In the genomic region with DNA sequence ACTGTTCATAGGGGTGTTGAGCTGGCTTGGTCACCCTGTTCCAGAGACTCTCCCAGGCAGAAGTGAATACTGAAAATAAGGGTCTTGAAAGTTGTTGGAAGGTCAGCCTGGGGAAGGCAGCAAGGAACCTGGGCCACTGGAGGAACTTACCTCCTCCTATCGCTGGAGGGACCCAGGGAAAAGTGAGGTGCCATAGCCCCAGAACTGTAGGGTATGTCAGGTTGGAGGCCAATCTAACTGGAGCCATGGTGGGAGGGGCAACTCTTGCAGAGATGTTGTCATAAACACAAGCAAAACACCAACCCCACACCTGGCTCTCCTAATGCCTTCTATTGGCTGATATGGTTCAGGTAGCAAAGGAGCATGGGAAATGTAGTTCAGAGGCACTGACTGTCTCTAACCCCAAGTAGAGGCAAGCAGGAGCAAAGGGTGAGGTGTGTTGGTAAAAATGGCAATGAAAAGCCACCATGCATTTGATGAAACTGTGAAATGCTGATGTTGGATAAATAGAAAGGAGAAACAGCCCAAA, we compare ENCODE assay signal across 26 mouse cellular contexts. TPM values are rescaled to one million over a fixed set of nuclear protein-coding genes. Genes with fewer than 3 reads are reported as not detected.
DNase-seq lines count a peak whose midpoint lies in the region; ATAC-seq and TF ChIP-seq lines count a peak whose summit lies in the region.
"Had no signal": no experiment of that assay in that cellular context is flagged by ENCODE, and none has a peak within 500 bp of the region (broad histone marks: within the 10 kb centered on the region; RNA-seq: fewer than 3 reads in every experiment).

No protein-coding gene starts in this region.

- TF ChIP-seq POLR2A in liver, adult 2 months (IDR thresholded peaks at IDR 0.05; ENCODE audit: extremely low read depth, insufficient read depth, low read length): no peak

- H3K36me3 ChIP-seq in forebrain, embryonic 10.5 days (replicated peaks): peaks cover 15% of the 10 kb centered on the region
- no peaks in the 10 kb centered on the region for H3K36me3 ChIP-seq in forebrain, embryonic 14.5 days (ENCODE audit: control insufficient read depth, insufficient read depth, low read length)
- H3K36me3 ChIP-seq in liver, adult 2 months (ENCODE audit: control insufficient read depth, insufficient read depth, low read length): no peaks in the 10 kb centered on the region
- no peaks in the 10 kb centered on the region for H3K36me3 ChIP-seq in liver, embryonic 12.5 days
- no peaks in the 10 kb centered on the region for H3K36me3 ChIP-seq in ES-E14 (ENCODE audit: control insufficient read depth, insufficient read depth, low read length, poor library complexity, severe bottlenecking)
- H3K36me3 ChIP-seq: embryonic facial prominence, embryonic 12.5 days; embryonic facial prominence, embryonic 15.5 days; G1E; heart, embryonic 12.5 days; heart, embryonic 15.5 days; hindbrain, embryonic 15.5 days had no signal

- peaks cover 70% of the 10 kb centered on the region for H3K4me1 ChIP-seq in forebrain, embryonic 10.5 days
- peaks cover 12% of the 10 kb centered on the region for H3K4me1 ChIP-seq in forebrain, embryonic 14.5 days (ENCODE audit: control insufficient read depth, insufficient read depth, low read length)
- H3K4me1 ChIP-seq in liver, adult 2 months (ENCODE audit: control insufficient read depth, insufficient read depth, low read length): peaks cover 10% of the 10 kb centered on the region
- H3K4me1 ChIP-seq in liver, embryonic 12.5 days: 0 out of 2 replicates have a peak, but pooled peaks cover 6% of the 10 kb centered on the region
- peaks cover 3 to 25% of the 10 kb centered on the region in 2 experiments; a peak in 1 of 4 replicates for H3K4me1 ChIP-seq in ES-E14 (ENCODE audit: control insufficient read depth in 2 of 2, insufficient read depth in 2 of 2, low read length in 2 of 2, poor library complexity in 1 of 2)

- WGBS in forebrain, embryonic 10.5 days: 88% methylated on average over 1 of the region's 1 CpGs
- WGBS in forebrain, embryonic 14.5 days: 100% methylated on average over 1 of the region's 1 CpGs
- 79% methylated on average over 1 of the region's 1 CpGs for WGBS in liver, adult 2 months
- 74% methylated on average over 1 of the region's 1 CpGs for WGBS in liver, embryonic 12.5 days (ENCODE audit: insufficient replicate concordance)

- H3K27me3 ChIP-seq in forebrain, embryonic 10.5 days (ENCODE audit: poor library complexity, severe bottlenecking): peaks cover 35% of the 10 kb centered on the region
- H3K27me3 ChIP-seq in forebrain, embryonic 14.5 days (replicated peaks; ENCODE audit: control insufficient read depth, insufficient read depth, low read length): no peaks in the 10 kb centered on the region
- peaks cover 4% of the 10 kb centered on the region for H3K27me3 ChIP-seq in liver, adult 2 months (ENCODE audit: control insufficient read depth, insufficient read depth, low read length)
- H3K27me3 ChIP-seq in liver, embryonic 12.5 days (replicated peaks): peaks cover 52% of the 10 kb centered on the region
- H3K27me3 ChIP-seq: Patski had no signal

- H3K4me2 ChIP-seq in forebrain, embryonic 14.5 days (ENCODE audit: low read length): no peak overlapping the region
- H3K4me2 ChIP-seq in liver, embryonic 12.5 days: no peak overlapping the region
- H3K4me2 ChIP-seq: embryonic facial prominence, embryonic 12.5 days; embryonic facial prominence, embryonic 15.5 days; forebrain, embryonic 12.5 days; heart, embryonic 12.5 days; heart, embryonic 15.5 days; hindbrain, embryonic 15.5 days had no signal

- peak overlapping the region; percentile 76 for H3K27ac ChIP-seq in forebrain, embryonic 10.5 days
- no peak overlapping the region for H3K27ac ChIP-seq in forebrain, embryonic 14.5 days (ENCODE audit: low read depth, low read length)
- H3K27ac ChIP-seq in liver, adult 2 months (replicated peaks; ENCODE audit: insufficient read depth, low read depth, low read length): peak overlapping the region; percentile 97
- H3K27ac ChIP-seq in liver, embryonic 12.5 days: no peak overlapping the region
- H3K27ac ChIP-seq in ES-E14 (ENCODE audit: insufficient read depth, low read depth, low read length, poor library complexity, severe bottlenecking): no peak overlapping the region
- H3K27ac ChIP-seq: embryonic facial prominence, embryonic 12.5 days; embryonic facial prominence, embryonic 15.5 days; heart, embryonic 15.5 days; hindbrain, embryonic 15.5 days had no signal

- no peak overlapping the region for H3K4me3 ChIP-seq in forebrain, embryonic 10.5 days
- no peak overlapping the region for H3K4me3 ChIP-seq in forebrain, embryonic 14.5 days (ENCODE audit: low read depth, low read length)
- no peak overlapping the region for H3K4me3 ChIP-seq in liver, adult 2 months (ENCODE audit: insufficient read depth, low read depth, low read length)
- H3K4me3 ChIP-seq in liver, embryonic 12.5 days: no peak overlapping the region
- H3K4me3 ChIP-seq in ES-E14 (ENCODE audit: insufficient read depth in 1 of 2, low read depth in 1 of 2, low read length in 2 of 2, poor library complexity in 1 of 2, severe bottlenecking in 1 of 2): no peak overlapping the region
- H3K4me3 ChIP-seq: embryonic facial prominence, embryonic 12.5 days; embryonic facial prominence, embryonic 15.5 days; forebrain, embryonic 12.5 days; heart, embryonic 12.5 days; heart, embryonic 15.5 days; hindbrain, embryonic 15.5 days had no signal

- in situ Hi-C loops in ES-E14 (cut with MboI; ENCODE audit: low sequenced_read_pairs in 2 of 2, unreplicated experiment in 2 of 2): no loop called here

- no peaks in the 10 kb centered on the region for H3K79me2 ChIP-seq in liver, adult 2 months (ENCODE audit: control insufficient read depth, insufficient read depth, low read length)

- DNase-seq in forebrain, embryonic 10.5 days (ENCODE audit: extremely low spot score, low spot score): no peak
- DNase-seq in forebrain, embryonic 14.5 days (ENCODE audit: low spot score): no peak
- peak; percentile 88 for DNase-seq in liver, adult 2 months (ENCODE audit: extremely low read depth, low read depth, low spot score)
- DNase-seq in ES-E14 (ENCODE audit: low read depth, low spot score): no peak
- no peak for DNase-seq in adrenal gland, adult (ENCODE audit: inconsistent age in 2 of 2, low spot score in 1 of 2)
- DNase-seq: adrenal gland, adult 8-10 months; adrenal gland, postnatal 25 days; cerebellum, adult 18-20 months; cerebellum, adult 9-10 months; cerebellum, postnatal 14 days; gastrocnemius, postnatal 10 days; gastrocnemius, postnatal 36 days; heart, postnatal 10 days; heart, postnatal 36 days had no signal

- ATAC-seq in forebrain, embryonic 14.5 days: no peak
- ATAC-seq in liver, embryonic 12.5 days: no peak
- ATAC-seq: forebrain, embryonic 16.5 days; intestine, postnatal 0 days; Patski had no signal

- H3K9me3 ChIP-seq in forebrain, embryonic 10.5 days: no peaks in the 10 kb centered on the region
- H3K9me3 ChIP-seq in forebrain, embryonic 14.5 days (replicated peaks; ENCODE audit: control insufficient read depth, low read length): no peaks in the 10 kb centered on the region
- no peaks in the 10 kb centered on the region for H3K9me3 ChIP-seq in liver, embryonic 12.5 days (replicated peaks)
- H3K9me3 ChIP-seq in ES-E14 (ENCODE audit: control insufficient read depth, insufficient read depth, low read depth, low read length): no peaks in the 10 kb centered on the region
- H3K9me3 ChIP-seq: embryonic facial prominence, embryonic 12.5 days; embryonic facial prominence, embryonic 15.5 days; forebrain, embryonic 12.5 days; heart, embryonic 12.5 days; heart, embryonic 15.5 days; hindbrain, embryonic 15.5 days had no signal

- no peak for TF ChIP-seq CTCF in liver, adult 2 months (IDR thresholded peaks at IDR 0.05; ENCODE audit: low read depth, low read length)

- H3K9ac ChIP-seq in forebrain, embryonic 14.5 days (ENCODE audit: low read length): no peak overlapping the region
- H3K9ac ChIP-seq in liver, adult 2 months (ENCODE audit: low read depth, low read length): peak overlapping the region; percentile 33
- no peak overlapping the region for H3K9ac ChIP-seq in liver, embryonic 12.5 days
- H3K9ac ChIP-seq in ES-E14 (ENCODE audit: insufficient read depth, low read depth, low read length, poor library complexity, severe bottlenecking): no peak overlapping the region
- H3K9ac ChIP-seq: embryonic facial prominence, embryonic 12.5 days; embryonic facial prominence, embryonic 15.5 days; forebrain, embryonic 12.5 days; heart, embryonic 12.5 days; heart, embryonic 15.5 days; hindbrain, embryonic 15.5 days had no signal

TF ChIP-seq in ES-E14, 5 proteins besides CTCF, POLR2A, EP300 and RAD21 (continues in another document):
- no peak for TF ChIP-seq CHD2 (IDR thresholded peaks at IDR 0.05; ENCODE audit: low read depth, low read length)

RNA-seq across cellular contexts. Expression of gene Hhipl1, which starts 7.2 kb away (rescaled TPM):
- 2.8 and 3.4 TPM in 2 replicates for polyA plus RNA-seq in forebrain, embryonic 10.5 days (2016; fragmentation: Nextera tagmentation; extraction: Ambion mirVana)
- polyA plus RNA-seq in forebrain, embryonic 14.5 days (2014; fragmentation: Nextera tagmentation; extraction: Ambion mirVana): 1.0 and 1.4 TPM in 2 replicates
- 0.20 and 0.55 TPM in 2 replicates for total RNA-seq in liver, adult 2 months (2014; rRNA removed)
- 0.37 and 0.50 TPM in 2 replicates for polyA plus RNA-seq in liver, adult 2 months (2012; rRNA removed)
- 0.07 and 0.17 TPM in 2 replicates for polyA plus RNA-seq in liver, embryonic 12.5 days (2016; fragmentation: Nextera tagmentation; extraction: Ambion mirVana)
- 0.53 and 1.0 TPM in 2 replicates for total RNA-seq in ES-E14 (2012; rRNA removed)
- total RNA-seq: granulocyte monocyte progenitor cell, adult 5-6 weeks had no signal
- polyA plus RNA-seq: G1E had no signal

RNA-seq across cellular contexts. Expression of gene Cyp46a1, which starts 20.9 kb away (rescaled TPM):
- polyA plus RNA-seq in forebrain, embryonic 10.5 days (2016; fragmentation: Nextera tagmentation; extraction: Ambion mirVana): 19.4 and 20.1 TPM in 2 replicates
- 10.9 and 14.3 TPM in 2 replicates for polyA plus RNA-seq in forebrain, embryonic 14.5 days (2014; fragmentation: Nextera tagmentation; extraction: Ambion mirVana)
- 0.81 and 0.83 TPM in 2 replicates for total RNA-seq in liver, adult 2 months (2014; rRNA removed)
- 2.5 and 3.0 TPM in 2 replicates for polyA plus RNA-seq in liver, adult 2 months (2012; rRNA removed)
- polyA plus RNA-seq in liver, embryonic 12.5 days (2016; fragmentation: Nextera tagmentation; extraction: Ambion mirVana): 0.86 and 1.7 TPM in 2 replicates
- total RNA-seq in ES-E14 (2012; rRNA removed): 0.98 and 1.6 TPM in 2 replicates
- total RNA-seq: granulocyte monocyte progenitor cell, adult 5-6 weeks had no signal
- polyA plus RNA-seq: G1E had no signal

RNA-seq across cellular contexts. Expression of gene Ccdc85c, which starts 38.1 kb away (rescaled TPM):
- polyA plus RNA-seq in forebrain, embryonic 10.5 days (2016; fragmentation: Nextera tagmentation; extraction: Ambion mirVana): 13.5 and 14.6 TPM in 2 replicates
- 13.6 and 14.5 TPM in 2 replicates for polyA plus RNA-seq in forebrain, embryonic 14.5 days (2014; fragmentation: Nextera tagmentation; extraction: Ambion mirVana)
- total RNA-seq in liver, adult 2 months (2014; rRNA removed): 4.1 and 7.1 TPM in 2 replicates
- polyA plus RNA-seq in liver, adult 2 months (2012; rRNA removed): 15.2 and 18.6 TPM in 2 replicates
- 3.3 and 3.4 TPM in 2 replicates for polyA plus RNA-seq in liver, embryonic 12.5 days (2016; fragmentation: Nextera tagmentation; extraction: Ambion mirVana)
- 21.9 and 24.4 TPM in 2 replicates for total RNA-seq in ES-E14 (2012; rRNA removed)
- polyA plus RNA-seq: G1E had no signal

RNA-seq across cellular contexts. Expression of gene Eml1, which starts 57.4 kb away (rescaled TPM):
- polyA plus RNA-seq in forebrain, embryonic 10.5 days (2016; fragmentation: Nextera tagmentation; extraction: Ambion mirVana): 95.1 and 102 TPM in 2 replicates
- polyA plus RNA-seq in forebrain, embryonic 14.5 days (2014; fragmentation: Nextera tagmentation; extraction: Ambion mirVana): 52.2 and 57.1 TPM in 2 replicates
- 2.6 and 2.9 TPM in 2 replicates for total RNA-seq in liver, adult 2 months (2014; rRNA removed)
- polyA plus RNA-seq in liver, adult 2 months (2012; rRNA removed): 1.3 and 2.0 TPM in 2 replicates
- polyA plus RNA-seq in liver, embryonic 12.5 days (2016; fragmentation: Nextera tagmentation; extraction: Ambion mirVana): 9.5 and 10.6 TPM in 2 replicates
- 2.9 and 4.2 TPM in 2 replicates for total RNA-seq in ES-E14 (2012; rRNA removed)
- total RNA-seq: granulocyte monocyte progenitor cell, adult 5-6 weeks had no signal
- polyA plus RNA-seq: G1E had no signal

Comparison
In these comparisons a context has a peak if more than half of its experiments do, and no peak if none do; other contexts are left out.
1. H3K27ac ChIP-seq: peak in forebrain, embryonic 10.5 days (single experiment) and liver, adult 2 months (single experiment); none in forebrain, embryonic 14.5 days (single experiment), liver, embryonic 12.5 days (single experiment) and ES-E14 (single experiment).